ENCODE assay signal across 20 mouse cellular contexts in genomic region chr16:49773068-49773467, GRCm38 (mm10). TPM values are rescaled to one million over a fixed set of nuclear protein-coding genes. Genes with fewer than 3 reads are reported as not detected.
DNase-seq lines count a peak whose midpoint lies in the region; ATAC-seq and TF ChIP-seq lines count a peak whose summit lies in the region.
"Had no signal": no experiment of that assay in that cellular context is flagged by ENCODE, and none has a peak within 500 bp of the region (broad histone marks: within the 10 kb centered on the region; RNA-seq: fewer than 3 reads in every experiment).

No protein-coding gene starts in this region.

- H3K27me3 ChIP-seq in MEL (ENCODE audit: control insufficient read depth in 1 of 2, insufficient read depth in 2 of 2, low read length in 2 of 2), result no peaks in the 10 kb centered on the region
- no peaks in the 10 kb centered on the region for H3K27me3 ChIP-seq in liver, embryonic 13.5 days
- H3K27me3 ChIP-seq in liver, postnatal 0 days (ENCODE audit: insufficient read depth, low read length), result no peaks in the 10 kb centered on the region
- H3K27me3 ChIP-seq: embryonic facial prominence, embryonic 15.5 days; heart, embryonic 12.5 days had no signal

- peak; percentile 26 for DNase-seq in 416B (ENCODE audit: low read depth)
- DNase-seq in MEL (ENCODE audit: low read depth, low spot score), result peak; percentile 66
- DNase-seq in liver, embryonic 13.5 days, result no peak
- no peak for DNase-seq in liver, postnatal 0 days
- no peak for DNase-seq in ovary, postnatal 14 days (ENCODE audit: low spot score)
- no peak for DNase-seq in embryo, embryonic 10.5 days (ENCODE audit: low spot score)
- DNase-seq: adrenal gland, postnatal 10 days; B cell, adult 2 months; cerebellum, adult 18-20 months; cerebellum, adult 9-11 months; embryo, embryonic 11 days; gastrocnemius, adult 2 months; gastrocnemius, postnatal 25 days had no signal

- no peaks in the 10 kb centered on the region for H3K79me2 ChIP-seq in MEL (ENCODE audit: control insufficient read depth, insufficient read depth, low read length, poor library complexity)

- H3K4me3 ChIP-seq in MEL (ENCODE audit: control insufficient read depth in 1 of 2, insufficient read depth in 1 of 2, low read depth in 2 of 2, low read length in 2 of 2), result peak overlapping the region in 1 of 2 experiments; percentile 0; a peak in 1 of 4 replicates
- no peak overlapping the region for H3K4me3 ChIP-seq in liver, embryonic 13.5 days (replicated peaks)
- H3K4me3 ChIP-seq in liver, postnatal 0 days (ENCODE audit: low read depth, low read length), result no peak overlapping the region
- H3K4me3 ChIP-seq: embryonic facial prominence, embryonic 15.5 days; gastrocnemius, adult 2 months; heart, embryonic 12.5 days; hindbrain, embryonic 10.5 days had no signal

- no peak for TF ChIP-seq RAD21 in MEL (IDR thresholded peaks at IDR 0.05; ENCODE audit: low read depth, low read length)

- no peak for TF ChIP-seq CTCF in MEL (IDR thresholded peaks at IDR 0.05 in 2 of 3, conservative IDR thresholded peaks at IDR 0.05 in 1 of 3; ENCODE audit: control insufficient read depth in 1 of 3, insufficient read depth in 1 of 3, low read depth in 2 of 3, low read length in 3 of 3, poor library complexity in 1 of 3, severe bottlenecking in 1 of 3)
- TF ChIP-seq CTCF in liver, postnatal 0 days (IDR thresholded peaks at IDR 0.05; ENCODE audit: low read depth), result no peak

- H3K27ac ChIP-seq in MEL (ENCODE audit: control insufficient read depth, low read depth, low read length), result peak overlapping the region; percentile 94
- peak overlapping the region; percentile 99 for H3K27ac ChIP-seq in liver, embryonic 13.5 days
- H3K27ac ChIP-seq in liver, postnatal 0 days (ENCODE audit: low read depth), result peak overlapping the region; percentile 85
- H3K27ac ChIP-seq: embryonic facial prominence, embryonic 15.5 days; gastrocnemius, adult 2 months; hindbrain, embryonic 10.5 days; hindbrain, embryonic 14.5 days had no signal

- no peak overlapping the region for H3K4me2 ChIP-seq in liver, embryonic 13.5 days
- H3K4me2 ChIP-seq in liver, postnatal 0 days (ENCODE audit: low read depth, low read length), result no peak overlapping the region
- H3K4me2 ChIP-seq: embryonic facial prominence, embryonic 15.5 days; heart, embryonic 12.5 days; hindbrain, embryonic 14.5 days had no signal

- H3K4me1 ChIP-seq in MEL (ENCODE audit: control insufficient read depth in 1 of 2, insufficient read depth in 2 of 2, low read length in 2 of 2), result peaks cover 27 to 49% of the 10 kb centered on the region in 2 experiments
- peaks cover 96% of the 10 kb centered on the region for H3K4me1 ChIP-seq in liver, embryonic 13.5 days (replicated peaks)
- peaks cover 66% of the 10 kb centered on the region for H3K4me1 ChIP-seq in liver, postnatal 0 days (ENCODE audit: insufficient read depth)
- H3K4me1 ChIP-seq: embryonic facial prominence, embryonic 15.5 days had no signal

- H3K9me3 ChIP-seq in MEL (replicated peaks; ENCODE audit: insufficient read depth, low read length), result no peaks in the 10 kb centered on the region
- H3K9me3 ChIP-seq in liver, embryonic 13.5 days (replicated peaks), result no peaks in the 10 kb centered on the region
- no peaks in the 10 kb centered on the region for H3K9me3 ChIP-seq in liver, postnatal 0 days (ENCODE audit: low read length)
- H3K9me3 ChIP-seq: embryonic facial prominence, embryonic 15.5 days; G1E; heart, embryonic 12.5 days; hindbrain, embryonic 10.5 days had no signal

- WGBS in liver, embryonic 13.5 days (ENCODE audit: insufficient replicate concordance), result 49% methylated on average over 1 of the region's 1 CpGs
- WGBS in liver, postnatal 0 days (ENCODE audit: insufficient replicate concordance), result 44% methylated on average over 1 of the region's 1 CpGs

- peak; percentile 84 to 87 for TF ChIP-seq EP300 in MEL (IDR thresholded peaks at IDR 0.05; ENCODE audit: low read depth in 1 of 2, low read length in 2 of 2)
- TF ChIP-seq EP300 in liver, postnatal 0 days (IDR thresholded peaks at IDR 0.05; ENCODE audit: low read depth), result no peak

- peaks cover 0 to 62% of the 10 kb centered on the region in 2 experiments; a peak in 2 of 4 replicates for H3K36me3 ChIP-seq in MEL (ENCODE audit: control insufficient read depth in 1 of 2, insufficient read depth in 2 of 2, low read length in 2 of 2)
- no peaks in the 10 kb centered on the region for H3K36me3 ChIP-seq in liver, embryonic 13.5 days
- no peaks in the 10 kb centered on the region for H3K36me3 ChIP-seq in liver, postnatal 0 days (replicated peaks; ENCODE audit: insufficient read depth, low read length)
- H3K36me3 ChIP-seq: embryonic facial prominence, embryonic 15.5 days; heart, embryonic 12.5 days; hindbrain, embryonic 10.5 days had no signal

- peak in 1 of 2 experiments; percentile 43; a peak in 1 of 4 replicates for TF ChIP-seq POLR2A in MEL (IDR thresholded peaks at IDR 0.05; ENCODE audit: control insufficient read depth in 1 of 2, insufficient read depth in 1 of 2, low read depth in 1 of 2, low read length in 2 of 2, poor library complexity in 1 of 2)

- peak overlapping the region; percentile 70; the same call in 1 of the 2 replicates for H3K9ac ChIP-seq in MEL (ENCODE audit: control insufficient read depth, low read depth, low read length, poor library complexity, severe bottlenecking)
- H3K9ac ChIP-seq in liver, embryonic 13.5 days, result peak overlapping the region; percentile 52; the same call in 1 of the 2 replicates
- no peak overlapping the region for H3K9ac ChIP-seq in liver, postnatal 0 days (replicated peaks)
- H3K9ac ChIP-seq: embryonic facial prominence, embryonic 15.5 days; heart, embryonic 12.5 days; hindbrain, embryonic 14.5 days had no signal

- no peak for ATAC-seq in liver, embryonic 13.5 days (ENCODE audit: low read depth)
- no peak for ATAC-seq in liver, postnatal 0 days
- ATAC-seq: CD4-positive, CD25-positive, alpha-beta regulatory T cell, adult 4 months; forebrain, embryonic 14.5 days had no signal

TF ChIP-seq in MEL, 35 proteins besides CTCF, POLR2A, EP300 and RAD21:
- TF ChIP-seq NRF1 (IDR thresholded peaks at IDR 0.05; ENCODE audit: insufficient read depth, low read depth, low read length, poor library complexity, severe bottlenecking) (no peak), ZNF384 (IDR thresholded peaks at IDR 0.05; ENCODE audit: low read depth, low read length) (peak; percentile 93), ETS1 (IDR thresholded peaks at IDR 0.05; ENCODE audit: low read depth, low read length) (peak; percentile 83), SIN3A (IDR thresholded peaks at IDR 0.05; ENCODE audit: low read length) (peak; percentile 59; the same call in 1 of the 2 replicates), TCF12 (IDR thresholded peaks at IDR 0.05; ENCODE audit: low read depth, low read length) (peak; percentile 79), SMC3 (IDR thresholded peaks at IDR 0.05; ENCODE audit: low read depth, low read length) (no peak), GATA1 (IDR thresholded peaks at IDR 0.05; ENCODE audit: low read depth, low read length) (peak; percentile 90), RCOR1 (IDR thresholded peaks at IDR 0.05; ENCODE audit: low read depth, low read length) (peak; percentile 53; the same call in 1 of the 2 replicates), ZMIZ1 (IDR thresholded peaks at IDR 0.05; ENCODE audit: low read depth, low read length) (peak; percentile 30; the same call in 1 of the 2 replicates), MAFK (IDR thresholded peaks at IDR 0.05; ENCODE audit: borderline replicate concordance, low read depth, low read length) (no peak), ELF1 (IDR thresholded peaks at IDR 0.05; ENCODE audit: low read depth, low read length) (peak; percentile 21; the same call in 1 of the 2 replicates), TBP (IDR thresholded peaks at IDR 0.05; ENCODE audit: low read depth, low read length) (peak; percentile 46; the same call in 1 of the 2 replicates), MXI1 (IDR thresholded peaks at IDR 0.05; ENCODE audit: low read depth, low read length) (no peak), BHLHE40 (IDR thresholded peaks at IDR 0.05; ENCODE audit: borderline replicate concordance, low read depth, low read length) (peak; percentile 70; the same call in 1 of the 2 replicates), USF2 (IDR thresholded peaks at IDR 0.05; ENCODE audit: borderline replicate concordance in 1 of 2, insufficient read depth in 1 of 2, low read depth in 1 of 2, low read length in 2 of 2) (no peak), JUND (IDR thresholded peaks at IDR 0.05; ENCODE audit: low read depth, low read length) (peak; percentile 58; the same call in 1 of the 2 replicates)

RNA-seq across cellular contexts. Expression of gene Cd47, which starts 27.3 kb away (rescaled TPM):
- total RNA-seq in MEL (2012; rRNA removed), result 57.5 and 86.6 TPM in 2 replicates
- 10 to 100 TPM; 45.9 to 51.7 TPM for polyA plus RNA-seq in MEL (2012; ENCODE audit: insufficient read depth in 1 of 2, insufficient read length in 2 of 2, low read depth in 1 of 2, low replicate concordance in 2 of 2, missing spikeins in 1 of 2)
- 301 and 344 TPM in 2 replicates for polyA plus RNA-seq in liver, embryonic 13.5 days (2015; fragmentation: Nextera tagmentation; extraction: Ambion mirVana)
- polyA plus RNA-seq in liver, postnatal 0 days (2015; fragmentation: Nextera tagmentation; extraction: Ambion mirVana), result 285 and 286 TPM in 2 replicates

Comparison
In these comparisons a context has a peak if more than half of its experiments do, and no peak if none do; other contexts are left out.
1. DNase-seq: peak in 416B (single experiment) and MEL (single experiment); none in liver, embryonic 13.5 days (single experiment), liver, postnatal 0 days (single experiment), ovary, postnatal 14 days (single experiment) and embryo, embryonic 10.5 days (single experiment).
2. Peak in every context shown above with its lines, with median percentiles within 50 percentile points of each other: H3K27ac ChIP-seq.